Mouse (Mus musculus): ENCODE results near the gene Fam174b. TPM values are rescaled to one million over a fixed set of nuclear protein-coding genes. Genes with fewer than 3 reads are reported as not detected.

Fam174b gene
- polyA plus RNA-seq, 1 experiment from 2014 or later, result 116 TPM

GRCm38 (mm10) chr7:73813887-73814286, 73.8 kb downstream of the Fam174b start:
- Histone ChIP-seq H3K27me3 (replicated peaks; ENCODE audit: insufficient read depth, low read length) (no peaks in the 10 kb centered on the region), H3K9me3 (ENCODE audit: low read length) (no peaks in the 10 kb centered on the region), H3K9ac (replicated peaks; ENCODE audit: low read depth) (no peak overlapping the region), H3K4me2 (replicated peaks; ENCODE audit: low read depth, low read length) (no peak overlapping the region), H3K4me3 (ENCODE audit: low read depth, low read length) (no peak overlapping the region), H3K4me1 (ENCODE audit: insufficient read depth, low read depth, low read length) (no peaks in the 10 kb centered on the region), H3K27ac (ENCODE audit: low read length) (no peak overlapping the region), H3K36me3 (ENCODE audit: insufficient read depth, low read length) (no peaks in the 10 kb centered on the region)
- ATAC-seq, result no peak
- 77% methylated on average over 4 of the region's 4 CpGs for WGBS
- TF ChIP-seq EP300 (IDR thresholded peaks at IDR 0.05) (no peak), CTCF (IDR thresholded peaks at IDR 0.05) (no peak)
- no peak for DNase-seq (ENCODE audit: low spot score)

DNA sequence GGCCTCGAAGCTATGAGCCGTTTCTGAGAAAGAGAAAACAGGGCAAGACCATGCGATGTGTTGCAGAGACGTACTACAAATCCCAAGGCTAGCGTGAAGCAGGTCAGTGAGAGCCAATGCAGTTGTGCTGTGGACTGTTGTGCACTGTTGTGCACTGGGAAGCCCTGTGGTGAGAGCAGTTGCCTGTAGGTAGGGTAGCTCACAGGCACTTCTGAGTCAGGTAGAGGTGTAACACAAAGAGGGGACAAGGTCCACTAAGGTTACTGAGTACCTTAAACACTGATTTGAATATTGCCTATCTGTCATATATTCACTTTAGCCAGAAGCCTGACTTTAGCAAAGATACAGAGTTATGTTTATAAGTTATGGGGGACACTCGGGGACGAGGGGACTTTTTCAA, 74.4 kb downstream of the Fam174b start:
- Histone ChIP-seq H3K9ac (replicated peaks; ENCODE audit: low read depth) (no peak overlapping the region), H3K4me3 (ENCODE audit: low read depth, low read length) (no peak overlapping the region), H3K4me1 (ENCODE audit: insufficient read depth, low read depth, low read length) (no peaks in the 10 kb centered on the region), H3K36me3 (ENCODE audit: insufficient read depth, low read length) (no peaks in the 10 kb centered on the region), H3K9me3 (ENCODE audit: low read length) (no peaks in the 10 kb centered on the region), H3K27ac (ENCODE audit: low read length) (no peak overlapping the region), H3K4me2 (replicated peaks; ENCODE audit: low read depth, low read length) (no peak overlapping the region), H3K27me3 (replicated peaks; ENCODE audit: insufficient read depth, low read length) (no peaks in the 10 kb centered on the region)
- TF ChIP-seq CTCF (IDR thresholded peaks at IDR 0.05) (no peak), EP300 (IDR thresholded peaks at IDR 0.05) (no peak)
- DNase-seq (ENCODE audit: low spot score) (no peak), ATAC-seq (no peak)
- 86% methylated on average over 7 of the region's 7 CpGs for WGBS

DNA sequence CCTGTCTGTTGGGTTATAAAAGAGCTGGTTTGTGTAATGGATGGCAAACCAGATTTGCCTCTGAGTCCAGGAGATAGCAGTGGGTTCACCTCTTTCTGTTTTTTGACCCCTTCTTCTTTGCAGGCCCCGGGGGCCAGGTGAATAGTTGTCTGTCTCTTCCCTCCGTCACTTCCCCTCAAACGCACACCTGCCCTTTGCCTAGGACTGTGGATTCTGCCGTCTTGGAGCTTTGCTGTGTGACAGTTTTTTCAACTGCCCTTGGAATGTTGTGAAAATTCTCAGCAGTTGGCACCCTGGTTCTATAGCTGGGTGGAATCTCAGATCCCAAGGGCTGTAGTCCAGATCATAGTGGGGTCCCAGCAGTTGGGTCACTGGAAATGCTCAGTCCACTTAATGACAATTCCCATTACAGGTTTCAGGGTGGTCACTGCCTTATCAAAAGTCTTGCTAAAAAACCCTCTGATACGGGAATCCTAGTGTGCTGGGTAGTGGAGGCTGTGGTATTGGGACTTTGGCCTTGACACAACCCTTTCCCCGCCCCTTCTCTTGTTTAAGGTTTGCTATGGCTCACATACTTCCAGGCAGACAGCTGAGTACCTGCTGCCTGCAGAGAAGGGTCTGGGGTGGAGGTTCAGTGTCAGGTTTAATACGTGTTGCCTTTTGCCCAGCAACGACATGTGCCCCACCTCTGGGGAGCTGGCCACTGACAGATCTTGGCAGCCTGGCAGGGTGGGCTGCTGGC, 76.3 kb downstream of the Fam174b start:
- no peak overlapping the region for H3K27ac ChIP-seq (ENCODE audit: low read length)
- no peak overlapping the region for H3K4me2 ChIP-seq (replicated peaks; ENCODE audit: low read depth, low read length)
- H3K9ac ChIP-seq (replicated peaks; ENCODE audit: low read depth), result no peak overlapping the region
- 66% methylated on average over 8 of the region's 8 CpGs for WGBS
- H3K27me3 ChIP-seq (replicated peaks; ENCODE audit: insufficient read depth, low read length), result no peaks in the 10 kb centered on the region
- no peak overlapping the region for H3K4me3 ChIP-seq (ENCODE audit: low read depth, low read length)
- TF ChIP-seq CTCF (IDR thresholded peaks at IDR 0.05) (no peak), EP300 (IDR thresholded peaks at IDR 0.05) (no peak)
- no peaks in the 10 kb centered on the region for H3K9me3 ChIP-seq (ENCODE audit: low read length)
- no peak for DNase-seq (ENCODE audit: low spot score)
- no peaks in the 10 kb centered on the region for H3K36me3 ChIP-seq (ENCODE audit: insufficient read depth, low read length)
- ATAC-seq, result no peak
- no peaks in the 10 kb centered on the region for H3K4me1 ChIP-seq (ENCODE audit: insufficient read depth, low read depth, low read length)

DNA sequence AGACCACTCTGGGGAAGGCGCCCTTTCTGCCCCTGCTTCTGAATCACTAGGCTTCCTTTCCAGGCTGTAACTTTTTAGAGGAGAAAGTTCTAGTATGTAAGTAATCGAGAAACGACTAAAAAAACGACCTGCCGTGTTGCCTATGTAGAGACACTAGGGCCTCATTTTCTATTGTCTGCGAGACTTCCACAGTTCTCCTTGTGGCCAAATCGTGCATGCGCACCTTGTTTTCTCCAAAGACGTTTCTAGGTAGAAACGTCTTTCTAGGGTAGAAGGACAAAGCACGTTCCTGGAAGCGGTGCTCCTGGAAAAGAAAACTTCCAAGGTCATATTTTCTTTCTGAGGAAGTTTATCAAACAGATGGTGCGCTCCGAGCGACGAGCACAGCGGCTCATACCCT, 79.3 kb downstream of the Fam174b start:
- no peaks in the 10 kb centered on the region for H3K27me3 ChIP-seq (replicated peaks; ENCODE audit: insufficient read depth, low read length)
- H3K4me2 ChIP-seq (replicated peaks; ENCODE audit: low read depth, low read length), result no peak overlapping the region
- ATAC-seq, result no peak
- TF ChIP-seq EP300 (IDR thresholded peaks at IDR 0.05), result no peak
- peak; percentile 43 for TF ChIP-seq CTCF (IDR thresholded peaks at IDR 0.05)
- no peaks in the 10 kb centered on the region for H3K4me1 ChIP-seq (ENCODE audit: insufficient read depth, low read depth, low read length)
- H3K27ac ChIP-seq (ENCODE audit: low read length), result no peak overlapping the region
- H3K36me3 ChIP-seq (ENCODE audit: insufficient read depth, low read length), result no peaks in the 10 kb centered on the region
- WGBS, result 74% methylated on average over 17 of the region's 17 CpGs
- no peak overlapping the region for H3K4me3 ChIP-seq (ENCODE audit: low read depth, low read length)
- no peaks in the 10 kb centered on the region for H3K9me3 ChIP-seq (ENCODE audit: low read length)
- no peak overlapping the region for H3K9ac ChIP-seq (replicated peaks; ENCODE audit: low read depth)
- DNase-seq (ENCODE audit: low spot score), result no peak

Small RNA genes lying within 50 kb of the gene (microRNA-seq; reads per million reads assigned to microRNA genes)
- not detected for gene Mir7234

Other genes starting within 250 kb of the Fam174b start
- 38.0 and 39.9 TPM in 2 replicates for gene Chd2, start 198.5 kb upstream of the Fam174b start, polyA plus RNA-seq (2015; fragmentation: Nextera tagmentation; extraction: Ambion mirVana)

All from lung, postnatal 0 days (tissue).